22 mouse cellular contexts compared by ENCODE assay signal in genomic region chr1:97926017-97926540, GRCm38 (mm10).
DNase-seq lines count a peak whose midpoint lies in the region; ATAC-seq and TF ChIP-seq lines count a peak whose summit lies in the region.
"Had no signal": no experiment of that assay in that cellular context is flagged by ENCODE, and none has a peak within 500 bp of the region (broad histone marks: within the 10 kb centered on the region; RNA-seq: fewer than 3 reads in every experiment).

No protein-coding gene starts in this region.

- no peaks in the 10 kb centered on the region for H3K36me3 ChIP-seq in kidney, embryonic 15.5 days
- H3K36me3 ChIP-seq in limb, embryonic 13.5 days: no peaks in the 10 kb centered on the region
- no peaks in the 10 kb centered on the region for H3K36me3 ChIP-seq in limb, embryonic 10.5 days
- peaks cover under 1% of the 10 kb centered on the region; the same call in 1 of the 2 replicates for H3K36me3 ChIP-seq in intestine, postnatal 0 days (ENCODE audit: control insufficient read depth, insufficient read depth)
- 0 out of 2 replicates have a peak, but pooled peaks cover 2% of the 10 kb centered on the region for H3K36me3 ChIP-seq in limb, embryonic 14.5 days (ENCODE audit: control insufficient read depth, insufficient read depth, low read length)
- H3K36me3 ChIP-seq: forebrain, embryonic 10.5 days; hindbrain, embryonic 12.5 days had no signal

- 0 out of 2 replicates have a peak, but pooled peaks have one; percentile 41 for ATAC-seq in kidney, embryonic 15.5 days (replicated peaks; ENCODE audit: low FRiP score)
- ATAC-seq in limb, embryonic 13.5 days (ENCODE audit: low FRiP score, low read depth): peak; percentile 32; the same call in 1 of the 2 replicates
- peak; percentile 82 for ATAC-seq in intestine, postnatal 0 days
- no peak for ATAC-seq in limb, embryonic 14.5 days (ENCODE audit: low FRiP score, low read depth)
- ATAC-seq: activated CD4-positive, CD25-positive, alpha-beta regulatory T cell, adult 4 months; CD4-positive, CD25-positive, alpha-beta regulatory T cell, adult 4 months; forebrain, embryonic 13.5 days; forebrain, embryonic 16.5 days had no signal

- no peak for DNase-seq in kidney, postnatal 14 days
- no peak for DNase-seq in limb, embryonic 10.5 days (ENCODE audit: low spot score)
- peak; percentile 31 for DNase-seq in limb, embryonic 14.5 days (ENCODE audit: low spot score)
- no peak for DNase-seq in frontal cortex, postnatal 36 days (ENCODE audit: low spot score in 2 of 2)
- DNase-seq in lung, postnatal 10 days: no peak
- DNase-seq: adrenal gland, adult 8-10 months; adrenal gland, postnatal 25 days; cerebellum, adult 18-20 months; cerebellum, adult 9-10 months; cerebellum, postnatal 14 days; gastrocnemius, adult 2 months; gastrocnemius, postnatal 14 days had no signal

- H3K9ac ChIP-seq in kidney, embryonic 15.5 days: no peak overlapping the region
- no peak overlapping the region for H3K9ac ChIP-seq in limb, embryonic 13.5 days
- H3K9ac ChIP-seq in intestine, postnatal 0 days (ENCODE audit: low read depth, low read length): no peak overlapping the region
- H3K9ac ChIP-seq in limb, embryonic 14.5 days (ENCODE audit: low read depth, low read length, severe bottlenecking): no peak overlapping the region
- H3K9ac ChIP-seq: forebrain, embryonic 13.5 days; hindbrain, embryonic 12.5 days had no signal

- H3K27me3 ChIP-seq in kidney, embryonic 15.5 days: no peaks in the 10 kb centered on the region
- H3K27me3 ChIP-seq in limb, embryonic 13.5 days: no peaks in the 10 kb centered on the region
- no peaks in the 10 kb centered on the region for H3K27me3 ChIP-seq in limb, embryonic 10.5 days (ENCODE audit: low read depth, poor library complexity, severe bottlenecking)
- H3K27me3 ChIP-seq in intestine, postnatal 0 days (replicated peaks; ENCODE audit: control insufficient read depth, insufficient read depth, low read length): no peaks in the 10 kb centered on the region
- H3K27me3 ChIP-seq in limb, embryonic 14.5 days (ENCODE audit: control insufficient read depth, insufficient read depth, low read length): no peaks in the 10 kb centered on the region
- H3K27me3 ChIP-seq: forebrain, embryonic 13.5 days; hindbrain, embryonic 12.5 days had no signal

- no peaks in the 10 kb centered on the region for H3K4me1 ChIP-seq in kidney, embryonic 15.5 days
- peaks cover 5% of the 10 kb centered on the region; the same call in 1 of the 2 replicates for H3K4me1 ChIP-seq in limb, embryonic 13.5 days
- H3K4me1 ChIP-seq in limb, embryonic 10.5 days: 0 out of 2 replicates have a peak, but pooled peaks cover 6% of the 10 kb centered on the region
- H3K4me1 ChIP-seq in intestine, postnatal 0 days (replicated peaks; ENCODE audit: control insufficient read depth, insufficient read depth, low read length): no peaks in the 10 kb centered on the region
- H3K4me1 ChIP-seq in limb, embryonic 14.5 days (ENCODE audit: control insufficient read depth, insufficient read depth, low read length): peaks cover 3% of the 10 kb centered on the region; the same call in 1 of the 2 replicates

- TF ChIP-seq POLR2A in limb, embryonic 14.5 days (IDR thresholded peaks at IDR 0.05; ENCODE audit: borderline replicate concordance, extremely low read depth, insufficient read depth, insufficient read length): no peak

- H3K4me3 ChIP-seq in kidney, embryonic 15.5 days (replicated peaks): no peak overlapping the region
- no peak overlapping the region for H3K4me3 ChIP-seq in limb, embryonic 13.5 days
- H3K4me3 ChIP-seq in limb, embryonic 10.5 days: no peak overlapping the region
- H3K4me3 ChIP-seq in intestine, postnatal 0 days (ENCODE audit: low read depth, low read length): no peak overlapping the region
- H3K4me3 ChIP-seq in limb, embryonic 14.5 days (replicated peaks; ENCODE audit: low read length): no peak overlapping the region
- H3K4me3 ChIP-seq: forebrain, embryonic 10.5 days; forebrain, embryonic 13.5 days; gastrocnemius, adult 2 months; hindbrain, embryonic 12.5 days had no signal

- no peak for TF ChIP-seq CTCF in intestine, postnatal 0 days (IDR thresholded peaks at IDR 0.05; ENCODE audit: low read depth)

- no peaks in the 10 kb centered on the region for H3K9me3 ChIP-seq in kidney, embryonic 15.5 days (replicated peaks)
- no peaks in the 10 kb centered on the region for H3K9me3 ChIP-seq in limb, embryonic 13.5 days
- H3K9me3 ChIP-seq in limb, embryonic 10.5 days (replicated peaks): no peaks in the 10 kb centered on the region
- H3K9me3 ChIP-seq in intestine, postnatal 0 days (ENCODE audit: control insufficient read depth): no peaks in the 10 kb centered on the region
- no peaks in the 10 kb centered on the region for H3K9me3 ChIP-seq in limb, embryonic 14.5 days (ENCODE audit: control insufficient read depth, low read length)
- H3K9me3 ChIP-seq: forebrain, embryonic 10.5 days; forebrain, embryonic 13.5 days; hindbrain, embryonic 12.5 days had no signal

- 60% methylated on average over 2 of the region's 2 CpGs for WGBS in kidney, embryonic 15.5 days
- WGBS in limb, embryonic 13.5 days: 53% methylated on average over 2 of the region's 2 CpGs
- WGBS in limb, embryonic 10.5 days: 88% methylated on average over 2 of the region's 2 CpGs
- 56% methylated on average over 2 of the region's 2 CpGs for WGBS in intestine, postnatal 0 days
- WGBS in limb, embryonic 14.5 days: 45% methylated on average over 2 of the region's 2 CpGs

- no peak overlapping the region for H3K4me2 ChIP-seq in kidney, embryonic 15.5 days
- no peak overlapping the region for H3K4me2 ChIP-seq in limb, embryonic 13.5 days (replicated peaks)
- H3K4me2 ChIP-seq in intestine, postnatal 0 days (replicated peaks; ENCODE audit: low read depth): no peak overlapping the region
- no peak overlapping the region for H3K4me2 ChIP-seq in limb, embryonic 14.5 days (replicated peaks; ENCODE audit: low read depth, low read length, severe bottlenecking)
- H3K4me2 ChIP-seq: forebrain, embryonic 13.5 days; heart, embryonic 11.5 days; hindbrain, embryonic 12.5 days had no signal

- H3K27ac ChIP-seq in kidney, embryonic 15.5 days: no peak overlapping the region
- H3K27ac ChIP-seq in limb, embryonic 13.5 days: no peak overlapping the region
- H3K27ac ChIP-seq in limb, embryonic 10.5 days: no peak overlapping the region
- H3K27ac ChIP-seq in intestine, postnatal 0 days (ENCODE audit: low read depth, low read length): peak overlapping the region; percentile 58; the same call in 1 of the 2 replicates
- H3K27ac ChIP-seq in limb, embryonic 14.5 days (replicated peaks; ENCODE audit: low read depth, low read length): no peak overlapping the region
- H3K27ac ChIP-seq: forebrain, embryonic 10.5 days; forebrain, embryonic 13.5 days; gastrocnemius, adult 2 months; hindbrain, embryonic 12.5 days had no signal
